Mouse (Mus musculus) lung, embryonic 16.5 days (tissue): ENCODE data around the gene Mrps7. TPM values are rescaled to one million over a fixed set of nuclear protein-coding genes. Genes with fewer than 3 reads are reported as not detected.
A peak's percentile ranks its signal among the peaks of the same experiment; 100 is the strongest.

ENCODE experiments used
- ATAC-seq: fragments of 200-750 bp; cut with Nextera tagmentation; 2 replicates; pipeline ENCODE4 v1.8.0; 2017; ENCODE audit warnings: low read depth, mild to moderate bottlenecking, moderate library complexity
- H3K27ac ChIP-seq: fragments of 300-500 bp; sonication (generic); 2 replicates; pipeline ENCODE4 v1.5.1; 2014; ENCODE audit warnings: mild to moderate bottlenecking, control low read depth, low read length
- H3K27me3 ChIP-seq: fragments of 300-500 bp; sonication (generic); 2 replicates; pipeline ENCODE4 v1.6.1; 2014; ENCODE audit warnings: low read depth, low read length, mixed read lengths; ENCODE audit not compliant: control insufficient read depth, insufficient read depth
- H3K36me3 ChIP-seq: fragments of 300-500 bp; sonication (generic); 2 replicates; pipeline ENCODE4 v1.6.1; 2014; ENCODE audit warnings: low read length; ENCODE audit not compliant: control insufficient read depth, insufficient read depth
- H3K4me1 ChIP-seq: fragments of 300-500 bp; sonication (generic); replicated peaks from 2 replicates; pipeline ENCODE4 v1.6.1; 2014; ENCODE audit warnings: low read length, mixed read lengths; ENCODE audit not compliant: control insufficient read depth, insufficient read depth
- H3K4me2 ChIP-seq: fragments of 300-500 bp; sonication (generic); 2 replicates; pipeline ENCODE4 v1.6.1; 2014; ENCODE audit warnings: low read depth, low read length, control low read depth
- H3K4me3 ChIP-seq: fragments of 300-500 bp; sonication (generic); 2 replicates; pipeline ENCODE4 v1.5.1; 2014; ENCODE audit warnings: mild to moderate bottlenecking, low read length, control low read depth
- H3K9ac ChIP-seq: fragments of 300-500 bp; sonication (generic); 2 replicates; pipeline ENCODE4 v1.6.1; 2014; ENCODE audit warnings: low read length, control low read depth
- H3K9me3 ChIP-seq: fragments of 300-500 bp; sonication (generic); 2 replicates; pipeline ENCODE4 v1.6.1; 2016; ENCODE audit warnings: low read length; ENCODE audit not compliant: control insufficient read depth
- WGBS: fragments of 180-500 bp; shearing (Covaris S2); extraction: QIAGEN DNeasy Blood & Tissue Kit; methylation state at CpG from one replicate; pipeline ENCODE4 v1.1.7; 2014; 5-methylcytosine and 5-hydroxymethylcytosine counted together
- polyA plus RNA-seq: library from polyadenylated mRNA; unstranded; fragments of >200 nt; fragmentation: Nextera tagmentation; extraction: Ambion mirVana; gene quantifications from 2 replicates; pipeline ENCODE4 v1.2.1, GENCODE M21; 2015

The Mrps7 gene
- polyA plus RNA-seq, 1 experiment from 2014 or later: 87.6 TPM

- Histone ChIP-seq H3K4me2 (peak overlapping the region; percentile 93), H3K27me3 (no peaks in the 10 kb centered on the region)
These were observed 575 bp downstream of the Mrps7 start for GRCm38 (mm10) chr11:115604304-115604696.

GRCm38 (mm10) chr11:115606733-115607132 is 3.0 kb downstream of the Mrps7 start:
- Histone ChIP-seq H3K4me1 (peaks cover 23% of the 10 kb centered on the region), H3K4me2 (no peak overlapping the region), H3K4me3 (no peak overlapping the region), H3K9me3 (no peaks in the 10 kb centered on the region), H3K36me3 (peaks cover 27% of the 10 kb centered on the region), H3K27me3 (no peaks in the 10 kb centered on the region), H3K9ac (no peak overlapping the region), H3K27ac (no peak overlapping the region)
- WGBS: 93% methylated on average over 18 of the region's 18 CpGs
- ATAC-seq: no peak

More at GRCm38 (mm10) chr11:115604304-115604696, 575 bp downstream of the Mrps7 start:
- H3K4me3 ChIP-seq: peak overlapping the region; percentile 100
- peak; percentile 15 for ATAC-seq
- H3K4me1 ChIP-seq: peaks cover 22% of the 10 kb centered on the region
- 0% methylated on average over 26 of the region's 26 CpGs for WGBS
- peak overlapping the region; percentile 93 for H3K27ac ChIP-seq
- peaks cover 27% of the 10 kb centered on the region for H3K36me3 ChIP-seq
- H3K9ac ChIP-seq: peak overlapping the region; percentile 98
- H3K9me3 ChIP-seq: no peaks in the 10 kb centered on the region

- H3K4me3 ChIP-seq: no peak overlapping the region
- H3K9me3 ChIP-seq: no peaks in the 10 kb centered on the region
- H3K27me3 ChIP-seq: no peaks in the 10 kb centered on the region
- peaks cover 19% of the 10 kb centered on the region for H3K4me1 ChIP-seq
- H3K27ac ChIP-seq: no peak overlapping the region
- H3K36me3 ChIP-seq: peaks cover 27% of the 10 kb centered on the region
- no peak for ATAC-seq
- H3K9ac ChIP-seq: no peak overlapping the region
- WGBS: 79% methylated on average over 23 of the region's 23 CpGs
- H3K4me2 ChIP-seq: no peak overlapping the region
These were observed 5.0 kb downstream of the Mrps7 start for GRCm38 (mm10) chr11:115608421-115609399.

GRCm38 (mm10) chr11:115609576-115609975 is 5.9 kb downstream of the Mrps7 start:
- no peak overlapping the region for H3K27ac ChIP-seq
- H3K9ac ChIP-seq: no peak overlapping the region
- 54% methylated on average over 3 of the region's 3 CpGs for WGBS
- H3K36me3 ChIP-seq: peaks cover 27% of the 10 kb centered on the region
- ATAC-seq: no peak
- no peak overlapping the region for H3K4me2 ChIP-seq
- no peak overlapping the region for H3K4me3 ChIP-seq
- H3K9me3 ChIP-seq: no peaks in the 10 kb centered on the region
- H3K4me1 ChIP-seq: peaks cover 21% of the 10 kb centered on the region
- H3K27me3 ChIP-seq: no peaks in the 10 kb centered on the region

- 61% methylated on average over 6 of the region's 6 CpGs for WGBS
- no peak overlapping the region for H3K9ac ChIP-seq
- H3K4me2 ChIP-seq: no peak overlapping the region
- H3K27ac ChIP-seq: no peak overlapping the region
- H3K9me3 ChIP-seq: no peaks in the 10 kb centered on the region
- no peak overlapping the region for H3K4me3 ChIP-seq
- ATAC-seq: no peak
- H3K27me3 ChIP-seq: no peaks in the 10 kb centered on the region
- H3K36me3 ChIP-seq: peaks cover 25% of the 10 kb centered on the region
- peaks cover 14% of the 10 kb centered on the region for H3K4me1 ChIP-seq
These were observed 7.4 kb downstream of the Mrps7 start for GRCm38 (mm10) chr11:115611173-115611572.

- H3K27ac ChIP-seq: peak overlapping the region; percentile 97
- H3K9me3 ChIP-seq: no peaks in the 10 kb centered on the region
- ATAC-seq: peak; percentile 36
- under 1% methylated on average over 13 of the region's 13 CpGs for WGBS
- H3K36me3 ChIP-seq: peaks cover 19% of the 10 kb centered on the region
- peak overlapping the region; percentile 90 for H3K9ac ChIP-seq
- H3K4me2 ChIP-seq: peak overlapping the region; percentile 93
- no peaks in the 10 kb centered on the region for H3K27me3 ChIP-seq
- H3K4me3 ChIP-seq: peak overlapping the region; percentile 87
- H3K4me1 ChIP-seq: peaks cover 14% of the 10 kb centered on the region
These were observed 8.3 kb downstream of the Mrps7 start for GRCm38 (mm10) chr11:115612059-115612409.

- peaks cover 14% of the 10 kb centered on the region for H3K4me1 ChIP-seq
- no peaks in the 10 kb centered on the region for H3K27me3 ChIP-seq
- peak; percentile 89 for ATAC-seq
- peak within 1 kb of the TSS; percentile 97 for H3K27ac ChIP-seq
- H3K9ac ChIP-seq: peak within 1 kb of the TSS; percentile 90
- H3K4me2 ChIP-seq: peak within 1 kb of the TSS; percentile 93
- WGBS: under 1% methylated on average over 80 of the region's 80 CpGs
- H3K9me3 ChIP-seq: no peaks in the 10 kb centered on the region
- peak within 1 kb of the TSS; percentile 87 for H3K4me3 ChIP-seq
- H3K36me3 ChIP-seq: peaks cover 16% of the 10 kb centered on the region
These were observed 8.8 kb downstream of the Mrps7 start, which contains the start of gene Mif4gd for GRCm38 (mm10) chr11:115612410-115613137. Gene Mif4gd (minus strand): TSS chr11:115612969.

GRCm38 (mm10) chr11:115613138-115613945 is 9.6 kb downstream of the Mrps7 start:
- Histone ChIP-seq H3K36me3 (peaks cover 9% of the 10 kb centered on the region; the same call in 1 of the 2 replicates), H3K9ac (peak overlapping the region; percentile 90), H3K4me2 (peak overlapping the region; percentile 93), H3K27ac (peak overlapping the region; percentile 97), H3K9me3 (no peaks in the 10 kb centered on the region), H3K27me3 (no peaks in the 10 kb centered on the region), H3K4me3 (peak overlapping the region; percentile 87), H3K4me1 (peaks cover 14% of the 10 kb centered on the region)
- WGBS: under 1% methylated on average over 16 of the region's 16 CpGs
- peak; percentile 29 for ATAC-seq
